Mouse (Mus musculus) intestine, postnatal 0 days (tissue): ENCODE data around the gene Gpatch2. TPM values are rescaled to one million over a fixed set of nuclear protein-coding genes. Genes with fewer than 3 reads are reported as not detected.

Experiments used
- ATAC-seq: fragments of 200-750 bp; cut with Nextera tagmentation; 2 replicates; pipeline ENCODE4 v1.8.0; 2017; ENCODE audit warnings: mild to moderate bottlenecking, moderate TSS enrichment, moderate library complexity
- H3K27ac ChIP-seq: fragments of 300-500 bp; sonication (generic); 2 replicates; pipeline ENCODE4 v1.5.1; 2014; ENCODE audit warnings: mild to moderate bottlenecking, low read depth, low read length, moderate library complexity
- H3K27me3 ChIP-seq: fragments of 300-500 bp; sonication (generic); replicated peaks from 2 replicates; pipeline ENCODE4 v1.6.1; 2014; ENCODE audit warnings: low read length, mixed read lengths; ENCODE audit not compliant: control insufficient read depth, insufficient read depth
- H3K36me3 ChIP-seq: fragments of 300-500 bp; sonication (generic); 2 replicates; pipeline ENCODE4 v1.6.1; 2014; ENCODE audit warnings: mild to moderate bottlenecking, moderate library complexity; ENCODE audit not compliant: control insufficient read depth, insufficient read depth
- H3K4me1 ChIP-seq: fragments of 300-500 bp; sonication (generic); replicated peaks from 2 replicates; pipeline ENCODE4 v1.6.1; 2014; ENCODE audit warnings: antibody characterized with exemption, low read length, mixed read lengths; ENCODE audit not compliant: control insufficient read depth, insufficient read depth
- H3K4me2 ChIP-seq: fragments of 300-500 bp; sonication (generic); replicated peaks from 2 replicates; pipeline ENCODE4 v1.6.1; 2014; ENCODE audit warnings: low read depth, mild to moderate bottlenecking, moderate library complexity
- H3K4me3 ChIP-seq: fragments of 300-500 bp; sonication (generic); 2 replicates; pipeline ENCODE4 v1.5.1; 2014; ENCODE audit warnings: low read depth, low read length
- H3K9ac ChIP-seq: fragments of 300-500 bp; sonication (generic); 2 replicates; pipeline ENCODE4 v1.6.1; 2014; ENCODE audit warnings: mild to moderate bottlenecking, low read depth, low read length
- H3K9me3 ChIP-seq: fragments of 300-500 bp; sonication (generic); 2 replicates; pipeline ENCODE4 v1.6.1; 2016; ENCODE audit warnings: mixed run types; ENCODE audit not compliant: control insufficient read depth
- CTCF ChIP-seq: sonication (generic); IDR thresholded peaks from 2 replicates; pipeline ENCODE4 v1.5.1; 2016; ENCODE audit warnings: low read depth, mild to moderate bottlenecking, control low read depth, antibody characterized with exemption, moderate library complexity
- WGBS: fragments of 180-500 bp; shearing (Covaris S2); extraction: QIAGEN DNeasy Blood & Tissue Kit; methylation state at CpG from one replicate; pipeline ENCODE4 v1.1.7; 2014; 5-methylcytosine and 5-hydroxymethylcytosine counted together
- polyA plus RNA-seq: library from polyadenylated mRNA; unstranded; fragments of >200 nt; fragmentation: Nextera tagmentation; extraction: Ambion mirVana; gene quantifications from 2 replicates; pipeline ENCODE4 v1.2.1, GENCODE M21; 2015

The Gpatch2 gene
- polyA plus RNA-seq, 1 experiment from 2014 or later, result 8.9 TPM

DNA sequence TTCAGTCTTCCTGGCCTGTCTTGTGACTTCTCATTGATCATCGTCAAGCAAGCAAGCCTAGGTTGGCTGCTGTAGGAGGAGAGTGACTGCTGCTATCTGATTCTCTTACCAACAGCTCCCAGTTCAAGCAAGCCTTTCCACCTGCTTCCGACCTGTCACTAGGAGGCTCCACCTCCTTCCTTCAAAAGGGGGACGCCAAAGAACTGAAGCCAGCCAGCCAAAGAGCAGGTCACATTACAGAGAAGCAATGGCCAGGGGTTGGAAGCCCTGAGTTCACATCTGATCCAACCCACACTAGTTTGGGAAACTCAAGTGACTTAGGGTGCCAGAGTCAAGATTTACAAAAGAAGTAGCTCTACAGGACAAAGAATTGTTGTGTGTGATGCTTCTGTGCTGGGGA, 144.9 kb downstream of the Gpatch2 start:
- 0 out of 2 replicates have a peak, but pooled peaks have one; percentile 16 for TF ChIP-seq CTCF
- Histone ChIP-seq H3K4me1 (no peaks in the 10 kb centered on the region), H3K36me3 (no peaks in the 10 kb centered on the region), H3K9ac (no peak overlapping the region), H3K9me3 (no peaks in the 10 kb centered on the region), H3K4me2 (no peak overlapping the region), H3K4me3 (no peak overlapping the region), H3K27ac (no peak overlapping the region), H3K27me3 (no peaks in the 10 kb centered on the region)
- ATAC-seq, result no peak
- WGBS, result 51% methylated on average over 3 of the region's 3 CpGs

DNA sequence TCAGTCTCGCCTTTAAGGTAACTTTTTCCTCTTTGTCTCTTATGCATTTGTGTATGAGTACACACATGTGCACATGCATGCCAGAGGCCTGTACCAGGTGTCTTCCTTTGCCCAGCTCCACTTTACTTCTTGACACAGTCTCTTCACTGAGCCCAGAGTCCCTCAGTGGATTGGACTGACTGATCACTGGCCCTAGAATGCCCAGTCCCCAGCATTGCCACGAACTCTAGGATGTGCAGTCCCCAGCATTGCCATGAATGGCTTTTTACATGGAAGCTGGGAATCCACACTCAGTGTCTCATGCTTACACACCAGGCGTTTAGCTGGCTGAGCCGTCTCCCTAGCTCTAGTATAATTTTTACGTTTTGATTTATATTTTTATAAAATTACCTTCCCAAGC, 147.2 kb downstream of the Gpatch2 start:
- H3K36me3 ChIP-seq, result no peaks in the 10 kb centered on the region
- no peak overlapping the region for H3K4me2 ChIP-seq
- no peak overlapping the region for H3K9ac ChIP-seq
- no peak for ATAC-seq
- no peak overlapping the region for H3K27ac ChIP-seq
- H3K4me1 ChIP-seq, result no peaks in the 10 kb centered on the region
- H3K9me3 ChIP-seq, result no peaks in the 10 kb centered on the region
- TF ChIP-seq CTCF, result no peak
- H3K4me3 ChIP-seq, result no peak overlapping the region
- no peaks in the 10 kb centered on the region for H3K27me3 ChIP-seq
- 89% methylated on average over 5 of the region's 5 CpGs for WGBS

DNA sequence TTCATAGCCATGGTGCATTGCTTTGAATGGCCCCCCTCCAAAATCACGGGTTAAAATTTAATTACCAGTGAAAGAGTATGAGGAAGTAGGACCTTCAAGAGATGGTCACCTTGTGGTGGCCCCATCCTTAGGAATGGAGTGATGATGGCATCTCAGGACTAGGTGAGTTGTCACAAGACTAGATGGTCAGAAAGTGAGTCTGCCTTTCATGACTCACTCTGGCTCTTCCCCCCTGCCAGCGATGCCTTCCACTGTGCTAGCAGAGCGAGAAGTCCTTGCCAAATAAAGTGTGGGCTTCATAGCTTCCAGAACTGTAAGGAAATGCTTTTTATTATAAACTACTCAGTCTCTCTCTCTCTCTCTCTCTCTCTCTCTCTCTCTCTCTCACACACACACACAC, 150.1 kb downstream of the Gpatch2 start:
- Histone ChIP-seq H3K4me1 (no peaks in the 10 kb centered on the region), H3K27ac (no peak overlapping the region), H3K9ac (no peak overlapping the region), H3K4me3 (no peak overlapping the region), H3K36me3 (no peaks in the 10 kb centered on the region), H3K27me3 (no peaks in the 10 kb centered on the region), H3K9me3 (no peaks in the 10 kb centered on the region), H3K4me2 (no peak overlapping the region)
- no peak for TF ChIP-seq CTCF
- WGBS, result 87% methylated on average over 3 of the region's 3 CpGs
- no peak for ATAC-seq

DNA sequence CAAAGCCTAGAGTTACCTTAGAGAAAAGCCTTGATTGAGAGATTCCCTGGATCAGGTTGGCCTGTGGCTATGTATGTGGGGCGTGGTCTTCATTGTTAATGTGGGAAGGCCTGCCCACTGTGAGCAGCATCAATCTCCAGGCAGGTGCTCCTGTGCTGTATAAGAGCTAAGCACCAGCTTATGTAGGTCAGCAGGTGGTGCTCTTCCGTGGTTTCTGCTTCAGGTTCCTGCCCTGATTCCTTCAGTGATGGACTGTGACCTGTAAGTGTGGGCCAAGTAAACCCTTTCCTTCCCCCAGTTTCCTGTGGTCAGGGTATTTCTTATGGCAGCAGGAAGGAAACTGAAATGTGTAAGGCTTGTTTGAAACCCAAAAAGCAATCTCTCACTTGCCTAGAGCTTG, 151.5 kb downstream of the Gpatch2 start:
- Histone ChIP-seq H3K9me3 (no peaks in the 10 kb centered on the region), H3K9ac (no peak overlapping the region), H3K4me1 (no peaks in the 10 kb centered on the region), H3K4me2 (no peak overlapping the region), H3K36me3 (no peaks in the 10 kb centered on the region), H3K27me3 (no peaks in the 10 kb centered on the region), H3K4me3 (no peak overlapping the region), H3K27ac (no peak overlapping the region)
- peak; percentile 49 for ATAC-seq
- WGBS, result 43% methylated on average over 2 of the region's 2 CpGs
- TF ChIP-seq CTCF, result peak; percentile 67

DNA sequence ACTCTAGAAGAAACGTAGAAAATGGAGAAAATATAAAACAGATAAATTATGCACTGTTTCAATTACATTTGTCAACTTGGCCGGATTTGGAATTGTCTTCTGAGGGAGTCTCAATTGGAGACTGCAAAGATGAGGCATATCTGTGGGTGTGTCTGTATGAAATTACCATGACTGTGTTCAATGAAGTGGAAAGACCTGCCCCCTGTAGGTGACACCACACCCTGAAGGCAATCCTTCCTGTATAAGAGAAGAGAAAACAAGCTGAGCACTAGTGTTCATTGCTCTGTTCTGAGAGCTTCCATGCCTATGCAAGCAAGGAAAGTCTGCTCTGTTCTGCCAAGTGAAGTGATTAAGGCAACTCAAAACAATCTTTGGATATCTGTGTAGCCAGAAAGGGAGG, 153.7 kb downstream of the Gpatch2 start:
- Histone ChIP-seq H3K4me3 (no peak overlapping the region), H3K9ac (no peak overlapping the region), H3K27me3 (no peaks in the 10 kb centered on the region), H3K4me2 (no peak overlapping the region), H3K4me1 (no peaks in the 10 kb centered on the region), H3K9me3 (no peaks in the 10 kb centered on the region), H3K27ac (no peak overlapping the region), H3K36me3 (no peaks in the 10 kb centered on the region)
- WGBS, result 76% methylated on average over 2 of the region's 2 CpGs
- peak; percentile 25; the same call in 1 of the 2 replicates for TF ChIP-seq CTCF
- no peak for ATAC-seq

DNA sequence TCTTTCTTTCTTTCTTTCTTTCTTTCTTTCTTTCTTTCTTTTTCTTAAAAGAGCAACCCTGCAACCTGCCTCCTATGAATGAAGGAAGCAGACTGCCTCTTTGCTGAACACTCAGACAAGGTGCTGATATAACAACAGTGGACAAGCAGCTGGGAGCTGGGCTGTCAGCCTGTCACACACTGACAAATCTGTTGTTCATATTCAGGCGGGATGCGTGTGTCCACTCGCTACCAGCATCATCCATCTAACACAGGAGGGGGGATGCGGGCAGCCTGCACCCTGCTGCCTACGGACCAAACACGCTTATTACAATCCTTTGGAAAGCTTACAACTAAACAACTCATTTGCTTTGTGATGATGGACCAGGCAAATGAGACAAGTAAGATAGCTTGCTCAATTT, 158.2 kb downstream of the Gpatch2 start:
- ATAC-seq, result no peak
- H3K9ac ChIP-seq, result no peak overlapping the region
- no peak overlapping the region for H3K27ac ChIP-seq
- no peaks in the 10 kb centered on the region for H3K9me3 ChIP-seq
- H3K27me3 ChIP-seq, result no peaks in the 10 kb centered on the region
- no peak overlapping the region for H3K4me2 ChIP-seq
- no peaks in the 10 kb centered on the region for H3K4me1 ChIP-seq
- H3K4me3 ChIP-seq, result no peak overlapping the region
- no peaks in the 10 kb centered on the region for H3K36me3 ChIP-seq
- 78% methylated on average over 6 of the region's 6 CpGs for WGBS
- no peak for TF ChIP-seq CTCF

DNA sequence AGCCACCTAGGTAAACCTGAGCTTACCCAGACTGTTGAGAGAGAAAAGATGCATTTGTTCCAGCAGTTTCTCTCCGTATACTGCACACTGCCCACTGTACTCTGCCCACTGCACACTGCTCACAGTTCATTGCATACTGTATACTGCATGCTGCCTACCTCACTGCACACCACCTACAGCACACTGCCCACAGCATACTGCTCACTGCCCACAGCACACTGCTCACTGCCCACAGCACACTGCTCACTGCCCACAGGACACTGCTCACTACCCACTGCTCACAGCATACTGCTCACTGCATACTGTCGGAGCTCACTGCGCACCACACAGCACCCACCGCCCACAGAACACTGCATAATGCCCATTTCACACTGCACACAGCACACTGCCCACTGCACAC, 159.1 kb downstream of the Gpatch2 start:
- H3K9ac ChIP-seq, result no peak overlapping the region
- no peak for ATAC-seq
- H3K36me3 ChIP-seq, result no peaks in the 10 kb centered on the region
- H3K4me1 ChIP-seq, result no peaks in the 10 kb centered on the region
- no peak for TF ChIP-seq CTCF
- no peaks in the 10 kb centered on the region for H3K27me3 ChIP-seq
- H3K4me3 ChIP-seq, result no peak overlapping the region
- WGBS, result 89% methylated on average over 4 of the region's 4 CpGs
- H3K27ac ChIP-seq, result no peak overlapping the region
- no peak overlapping the region for H3K4me2 ChIP-seq
- H3K9me3 ChIP-seq, result no peaks in the 10 kb centered on the region
